ENCODE assay signal across 7 mouse cellular contexts in genomic region chr15:77365700-77366570, GRCm38 (mm10). TPM values are rescaled to one million over a fixed set of nuclear protein-coding genes. Genes with fewer than 3 reads are reported as not detected.
DNase-seq lines count a peak whose midpoint lies in the region; ATAC-seq and TF ChIP-seq lines count a peak whose summit lies in the region.

No protein-coding gene starts in this region.

- TF ChIP-seq CTCF in stomach, postnatal 0 days (IDR thresholded peaks at IDR 0.05; ENCODE audit: low read depth), result no peak

- 36% methylated on average over 9 of the region's 9 CpGs for WGBS in stomach, postnatal 0 days

- H3K4me2 ChIP-seq in stomach, postnatal 0 days (replicated peaks; ENCODE audit: low read depth), result peak overlapping the region; percentile 34; the same call in 1 of the 2 replicates

- peak; percentile 55 for DNase-seq in lung, postnatal 10 days
- DNase-seq in lung, adult 18-20 months, result no peak
- peak; percentile 48 for DNase-seq in gastrocnemius, postnatal 14 days
- peak; percentile 31 for DNase-seq in kidney, postnatal 10 days
- no peak for DNase-seq in stomach, postnatal 0 days (ENCODE audit: low spot score)
- DNase-seq in thymus, postnatal 10 days (ENCODE audit: low spot score in 2 of 2), result no peak
- DNase-seq in adrenal gland, postnatal 25 days, result no peak

- intact Hi-C loops in gastrocnemius, postnatal 14 days (cut with DNase I; ENCODE audit: low total_unique reads), result no loop called here

- no peak overlapping the region for H3K4me3 ChIP-seq in stomach, postnatal 0 days (ENCODE audit: low read depth, low read length)

- no peak for TF ChIP-seq EP300 in stomach, postnatal 0 days (optimal IDR thresholded peaks at IDR 0.05)

- peak overlapping the region; percentile 89 for H3K27ac ChIP-seq in stomach, postnatal 0 days (replicated peaks)

- no peak for ATAC-seq in stomach, postnatal 0 days (ENCODE audit: low FRiP score, low TSS enrichment)

- no peaks in the 10 kb centered on the region for H3K27me3 ChIP-seq in stomach, postnatal 0 days (ENCODE audit: control insufficient read depth, insufficient read depth, low read length)

- no peak overlapping the region for H3K9ac ChIP-seq in stomach, postnatal 0 days (ENCODE audit: low read length)

- no peaks in the 10 kb centered on the region for H3K36me3 ChIP-seq in stomach, postnatal 0 days (ENCODE audit: control insufficient read depth, insufficient read depth, low read length)

- H3K9me3 ChIP-seq in stomach, postnatal 0 days (ENCODE audit: control insufficient read depth, low read length), result no peaks in the 10 kb centered on the region

- no peaks in the 10 kb centered on the region; the same call in 1 of the 2 replicates for H3K4me1 ChIP-seq in stomach, postnatal 0 days (replicated peaks; ENCODE audit: control insufficient read depth, insufficient read depth)

RNA-seq across cellular contexts. Expression of gene Apol7a, which starts 33.0 kb away (rescaled TPM):
- under 1 TPM; 0.29 to 0.51 TPM for total RNA-seq in gastrocnemius, postnatal 14 days (2021)
- polyA plus RNA-seq in stomach, postnatal 0 days (2015; fragmentation: Nextera tagmentation; extraction: Ambion mirVana), result 12.7 and 14.5 TPM in 2 replicates
- total RNA-seq in adrenal gland, postnatal 25 days (2021), result not detected in 2 replicates

RNA-seq across cellular contexts. Expression of gene Apol9a, which starts 45.0 kb away (rescaled TPM):
- not detected for total RNA-seq in gastrocnemius, postnatal 14 days (2021)
- polyA plus RNA-seq in stomach, postnatal 0 days (2015; fragmentation: Nextera tagmentation; extraction: Ambion mirVana), result 2.3 and 3.1 TPM in 2 replicates
- 0.91 and 1.2 TPM in 2 replicates for total RNA-seq in adrenal gland, postnatal 25 days (2021)

RNA-seq across cellular contexts. Expression of gene Rbfox2, which starts 59.1 kb away (rescaled TPM):
- 100 to 1,000 TPM; 104 to 121 TPM for total RNA-seq in gastrocnemius, postnatal 14 days (2021)
- polyA plus RNA-seq in stomach, postnatal 0 days (2015; fragmentation: Nextera tagmentation; extraction: Ambion mirVana), result 23.2 and 24.4 TPM in 2 replicates
- 56.5 and 68.7 TPM in 2 replicates for total RNA-seq in adrenal gland, postnatal 25 days (2021)

Comparison
In these comparisons a context has a peak if more than half of its experiments do, and no peak if none do; other contexts are left out.
1. DNase-seq: peak in lung, postnatal 10 days (single experiment), gastrocnemius, postnatal 14 days (single experiment) and kidney, postnatal 10 days (single experiment); none in lung, adult 18-20 months (0 of 2), stomach, postnatal 0 days (single experiment), thymus, postnatal 10 days (0 of 2) and adrenal gland, postnatal 25 days (single experiment).